Mouse (Mus musculus): ENCODE data around the gene Tbc1d20.

DNA sequence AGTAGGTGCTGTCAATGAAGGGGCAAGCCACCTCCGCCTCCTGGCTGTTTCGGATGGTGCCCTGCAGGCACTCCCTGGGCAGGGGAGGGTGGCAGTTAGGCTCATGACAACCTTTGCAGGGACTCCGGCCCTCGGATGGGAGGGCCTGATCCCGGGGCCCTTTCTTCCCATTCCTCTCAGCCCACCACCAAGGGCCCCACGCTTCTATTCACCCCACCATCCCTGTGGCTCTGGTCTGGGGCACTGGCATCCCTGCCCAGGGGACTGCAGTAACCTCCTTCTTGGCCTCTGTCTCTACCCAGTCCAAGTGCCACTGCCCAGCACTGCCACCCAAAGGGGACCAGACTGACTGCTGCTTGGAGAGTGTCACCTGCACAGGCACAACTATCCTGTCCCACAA lies 28.6 kb downstream of the Tbc1d20 start:
- TF ChIP-seq POLR2A (IDR thresholded peaks at IDR 0.05; ENCODE audit: insufficient read depth, low read length) (no peak), CTCF (IDR thresholded peaks at IDR 0.05; ENCODE audit: low read depth, low read length) (no peak)

All from ES-Bruce4 (cell line).